Mouse (Mus musculus): Measurements from ENCODE around the gene Kalrn.
A peak's percentile ranks its signal among the peaks of the same experiment; 100 is the strongest.

DNA sequence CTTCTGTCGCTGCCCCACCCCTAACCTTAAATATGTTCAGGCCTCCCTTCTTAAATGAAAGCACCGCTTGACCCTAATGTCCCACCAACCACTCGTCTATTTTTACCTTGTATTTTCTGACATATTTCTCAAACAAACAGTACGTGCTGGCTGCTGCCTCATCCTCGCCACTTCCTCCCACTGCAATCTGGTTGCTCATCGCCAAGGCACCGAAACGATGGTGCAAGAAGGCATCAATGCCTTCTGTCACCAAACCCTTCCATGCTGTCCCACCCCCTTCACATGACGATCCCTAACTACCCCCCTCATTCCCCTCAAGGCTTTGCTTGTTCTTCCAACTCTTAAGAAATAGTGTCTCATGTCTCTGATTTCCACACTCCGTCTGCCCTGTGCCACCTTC, 69.1 kb downstream of the Kalrn start:
- TF ChIP-seq POLR2A (IDR thresholded peaks at IDR 0.05; ENCODE audit: extremely low read depth, insufficient read depth, low read length) = peak; percentile 26; the same call in 1 of the 2 replicates
- no peak for TF ChIP-seq CTCF (IDR thresholded peaks at IDR 0.05; ENCODE audit: extremely low read depth, insufficient read depth, low read length)
